Comparison of ENCODE assay signal across 23 mouse cellular contexts in the genomic region with DNA sequence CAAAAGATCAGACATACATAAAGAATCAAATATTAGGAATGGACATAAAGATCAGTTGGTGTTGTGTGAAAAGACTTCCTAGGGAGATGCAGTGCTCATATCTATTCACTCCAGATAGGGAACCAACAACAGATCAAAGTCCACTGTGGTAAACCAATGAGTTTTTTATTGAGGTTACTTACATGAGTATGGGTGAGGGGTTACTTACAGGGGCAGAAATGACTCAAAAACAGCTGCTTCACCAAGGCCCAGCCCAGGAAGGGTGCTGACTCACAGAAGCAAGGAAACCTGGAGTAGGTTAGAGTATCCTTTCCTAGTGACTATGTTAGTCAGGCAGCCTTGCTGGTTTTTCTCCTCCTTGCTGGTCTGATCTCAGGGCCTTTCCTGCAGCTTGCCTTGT. TPM values are rescaled to one million over a fixed set of nuclear protein-coding genes. Genes with fewer than 3 reads are reported as not detected.
DNase-seq lines count a peak whose midpoint lies in the region; ATAC-seq and TF ChIP-seq lines count a peak whose summit lies in the region.
"Had no signal": no experiment of that assay in that cellular context is flagged by ENCODE, and none has a peak within 500 bp of the region (broad histone marks: within the 10 kb centered on the region; RNA-seq: fewer than 3 reads in every experiment).

No protein-coding gene starts in this region.

- peak; percentile 70 for ATAC-seq in common myeloid progenitor, adult 5-6 weeks (replicated peaks; ENCODE audit: low read depth, poor library complexity, severe bottlenecking)
- ATAC-seq in intestine, postnatal 0 days: peak; percentile 88
- ATAC-seq: forebrain, embryonic 16.5 days; inflammation-experienced regulatory T-cells, adult 6 months; liver, embryonic 12.5 days; midbrain, embryonic 15.5 days had no signal

- H3K27me3 ChIP-seq in intestine, postnatal 0 days (replicated peaks; ENCODE audit: control insufficient read depth, insufficient read depth, low read length): no peaks in the 10 kb centered on the region
- H3K27me3 ChIP-seq: kidney, embryonic 15.5 days; limb, embryonic 12.5 days; liver, embryonic 12.5 days; midbrain, embryonic 15.5 days had no signal

- no peak overlapping the region for H3K9ac ChIP-seq in intestine, postnatal 0 days (ENCODE audit: low read depth, low read length)
- H3K9ac ChIP-seq: hindbrain, embryonic 14.5 days; kidney, embryonic 15.5 days; limb, embryonic 12.5 days; liver, embryonic 12.5 days; midbrain, embryonic 15.5 days had no signal

- no peak for TF ChIP-seq CTCF in intestine, postnatal 0 days (IDR thresholded peaks at IDR 0.05; ENCODE audit: low read depth)

- peaks cover 34% of the 10 kb centered on the region for H3K36me3 ChIP-seq in intestine, postnatal 0 days (ENCODE audit: control insufficient read depth, insufficient read depth)

- peak; percentile 56 for DNase-seq in 3T3-L1 (ENCODE audit: low read depth, low spot score)
- DNase-seq in 416B (ENCODE audit: low read depth): peak; percentile 98
- no peak for DNase-seq in layer of hippocampus, postnatal 14 days (ENCODE audit: low spot score in 2 of 2)
- DNase-seq in right cerebral cortex, postnatal 4 days: no peak
- DNase-seq in layer of hippocampus, adult 8-10 months (ENCODE audit: low spot score in 2 of 2): no peak
- DNase-seq: adrenal gland, postnatal 14 days; cerebellum, adult 9-10 months; gastrocnemius, postnatal 14 days; kidney, postnatal 4 days; lung, adult 2 months; thymus, postnatal 25 days had no signal

- 0 out of 2 replicates have a peak overlapping the region, but pooled peaks have one; percentile 3 for H3K4me2 ChIP-seq in intestine, postnatal 0 days (replicated peaks; ENCODE audit: low read depth)
- H3K4me2 ChIP-seq: hindbrain, embryonic 14.5 days; kidney, embryonic 15.5 days; limb, embryonic 12.5 days; liver, embryonic 12.5 days; midbrain, embryonic 15.5 days had no signal

- 0 out of 2 replicates have a peak, but pooled peaks cover 3% of the 10 kb centered on the region for H3K4me1 ChIP-seq in intestine, postnatal 0 days (replicated peaks; ENCODE audit: control insufficient read depth, insufficient read depth, low read length)
- H3K4me1 ChIP-seq: embryonic facial prominence, embryonic 10.5 days; kidney, embryonic 15.5 days; limb, embryonic 12.5 days; midbrain, embryonic 15.5 days had no signal

- H3K9me3 ChIP-seq in intestine, postnatal 0 days (ENCODE audit: control insufficient read depth): no peaks in the 10 kb centered on the region
- H3K9me3 ChIP-seq: embryonic facial prominence, embryonic 10.5 days; G1E; kidney, embryonic 15.5 days; limb, embryonic 12.5 days; liver, embryonic 12.5 days; midbrain, embryonic 15.5 days had no signal

- H3K27ac ChIP-seq in intestine, postnatal 0 days (ENCODE audit: low read depth, low read length): peak overlapping the region; percentile 73
- H3K27ac ChIP-seq: embryonic facial prominence, embryonic 10.5 days; hindbrain, embryonic 14.5 days; kidney, embryonic 15.5 days; limb, embryonic 12.5 days; liver, embryonic 12.5 days; midbrain, embryonic 15.5 days had no signal

- no peak overlapping the region for H3K4me3 ChIP-seq in intestine, postnatal 0 days (ENCODE audit: low read depth, low read length)
- H3K4me3 ChIP-seq: embryonic facial prominence, embryonic 10.5 days; kidney, embryonic 15.5 days; limb, embryonic 12.5 days; liver, embryonic 12.5 days; midbrain, embryonic 15.5 days; myocyte had no signal

RNA-seq across cellular contexts. Expression of gene Map6d1, which starts 49.1 kb away (rescaled TPM):
- not detected in 2 replicates for total RNA-seq in common myeloid progenitor, adult 5-6 weeks (2017)
- polyA plus RNA-seq in intestine, postnatal 0 days (2015; fragmentation: Nextera tagmentation; extraction: Ambion mirVana): 0.09 and 0.10 TPM in 2 replicates
- 10 to 100 TPM; 34.0 to 34.6 TPM for total RNA-seq in layer of hippocampus, postnatal 14 days (2021)
- total RNA-seq in layer of hippocampus, adult 8-10 months (2022): 10 to 100 TPM; 27.2 to 36.7 (median 29.8) TPM
- total RNA-seq: G1E had no signal
- polyA plus RNA-seq: G1E; lung, adult 2 months had no signal

RNA-seq across cellular contexts. Expression of gene Yeats2, which starts 51.2 kb away (rescaled TPM):
- total RNA-seq in common myeloid progenitor, adult 5-6 weeks (2017): 22.7 and 26.2 TPM in 2 replicates
- polyA plus RNA-seq in intestine, postnatal 0 days (2015; fragmentation: Nextera tagmentation; extraction: Ambion mirVana): 4.3 and 4.7 TPM in 2 replicates
- 10 to 100 TPM; 42.4 to 44.2 TPM for total RNA-seq in layer of hippocampus, postnatal 14 days (2021)
- 10 to 100 TPM; 32.7 to 58.6 (median 42.8) TPM for total RNA-seq in layer of hippocampus, adult 8-10 months (2022)

Comparison
In these comparisons a context has a peak if more than half of its experiments do, and no peak if none do; other contexts are left out.
1. DNase-seq: peak in 3T3-L1 (single experiment) and 416B (single experiment); none in layer of hippocampus, postnatal 14 days (0 of 2), right cerebral cortex, postnatal 4 days (single experiment) and layer of hippocampus, adult 8-10 months (0 of 2).
2. RNA of gene Map6d1, which starts 49.1 kb away (total RNA-seq): 34.0 to 34.6 TPM in layer of hippocampus, postnatal 14 days and 27.2 to 36.7 TPM in layer of hippocampus, adult 8-10 months; not detected in common myeloid progenitor, adult 5-6 weeks; every median in the first group is over 10 times any median in the second.